Mouse (Mus musculus): ENCODE measurements around the gene Tmod4. TPM values are rescaled to one million over a fixed set of nuclear protein-coding genes. Genes with fewer than 3 reads are reported as not detected.

Gene Tmod4
- total and polyA plus RNA-seq, 3 experiments = 0.47 to 0.81 TPM; not detected in 1

- in situ Hi-C loops (cut with MboI; ENCODE audit: low pct_ligation_motif_present, low pct_unique_long_range_greater_than_20kb, low sequenced_read_pairs) = no loop called here
Observed at GRCm38 (mm10) chr3:95135023-95135422, 10.7 kb downstream of the Tmod4 start.

DNA sequence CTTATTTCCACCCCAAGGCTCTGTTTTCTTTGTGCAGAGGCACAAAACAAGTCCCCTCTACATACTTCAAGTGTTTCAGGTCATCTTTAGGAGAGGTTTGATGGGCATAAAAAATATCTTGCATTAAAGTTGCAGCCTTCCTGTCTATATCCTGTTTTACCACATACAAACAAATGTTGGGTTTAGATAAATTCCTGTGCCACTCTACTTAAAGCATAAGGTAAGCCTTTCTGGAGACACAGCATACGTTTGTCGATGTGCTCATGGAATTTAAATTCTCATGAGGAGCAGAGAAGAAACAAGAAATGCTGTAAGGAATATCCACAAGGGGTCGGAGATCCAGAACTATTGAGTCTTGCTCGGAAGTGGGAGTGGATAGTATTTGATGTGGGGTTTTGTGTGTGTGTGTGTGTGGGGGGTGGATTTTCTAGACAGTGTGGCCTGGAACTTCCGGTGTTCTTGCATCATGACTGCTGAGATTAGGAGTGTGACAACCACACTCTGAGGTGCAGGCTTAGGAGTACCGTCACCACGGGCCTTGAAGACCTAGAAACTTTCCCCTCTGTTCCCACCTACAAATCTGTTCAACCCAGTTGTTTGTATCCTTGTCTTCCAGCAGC, 11.3 kb downstream of the Tmod4 start:
- H3K27ac ChIP-seq (ENCODE audit: insufficient read depth, low read depth) = peak overlapping the region; percentile 65
- peaks cover 16% of the 10 kb centered on the region for H3K79me2 ChIP-seq (replicated peaks; ENCODE audit: control insufficient read depth, extremely low read depth, insufficient read depth, poor library complexity, severe bottlenecking)
- peak overlapping the region; percentile 50 to 64 (median 54) for H3K4me3 ChIP-seq (replicated peaks in 1 of 3; ENCODE audit: low read depth in 2 of 3, low read length in 2 of 3, poor library complexity in 1 of 3)
- H3K4me1 ChIP-seq (ENCODE audit: control insufficient read depth in 1 of 2, insufficient read depth in 2 of 2) = peaks cover 18 to 37% of the 10 kb centered on the region in 2 experiments
- in situ Hi-C loops (cut with MboI; ENCODE audit: low pct_ligation_motif_present, low pct_unique_long_range_greater_than_20kb, low sequenced_read_pairs) = no loop called here
- H3K27me3 ChIP-seq (replicated peaks) = no peaks in the 10 kb centered on the region
- peaks cover 3% of the 10 kb centered on the region for H3K9me3 ChIP-seq (replicated peaks; ENCODE audit: low read length)
- peak; percentile 77 for DNase-seq (ENCODE audit: extremely low read depth)
- peak overlapping the region; percentile 81 for H3K9ac ChIP-seq (ENCODE audit: insufficient read depth, low read depth)
- peaks cover 22 to 37% of the 10 kb centered on the region in 2 experiments for H3K36me3 ChIP-seq (replicated peaks in 1 of 2; ENCODE audit: control insufficient read depth in 1 of 2, insufficient read depth in 1 of 2, low read length in 1 of 2)
- H3K4me2 ChIP-seq (ENCODE audit: insufficient read depth, low read depth, poor library complexity, severe bottlenecking) = peak overlapping the region; percentile 97
- dilution Hi-C loops (cut with MboI; ENCODE audit: extremely low pct_ligation_motif_present, extremely low pct_unique_long_range_greater_than_20kb, low sequenced_read_pairs) = no loop called here
- TF ChIP-seq MXI1 (IDR thresholded peaks at IDR 0.05; ENCODE audit: low read depth, low read length) (no peak; the same call in 1 of the 2 replicates), SMC3 (IDR thresholded peaks at IDR 0.05; ENCODE audit: low read depth, low read length) (no peak), POLR2A (IDR thresholded peaks at IDR 0.05; ENCODE audit: low read depth, low read length) (peak; percentile 56), KAT2A (IDR thresholded peaks at IDR 0.05; ENCODE audit: insufficient replicate concordance, low read length) (0 out of 2 replicates have a peak, but pooled peaks have one; percentile 52), CHD1 (IDR thresholded peaks at IDR 0.05; ENCODE audit: low read depth, low read length) (no peak; the same call in 1 of the 2 replicates), JUND (conservative IDR thresholded peaks at IDR 0.05; ENCODE audit: low read depth, low read length) (no peak), BHLHE40 (IDR thresholded peaks at IDR 0.05; ENCODE audit: low read depth, low read length) (peak; percentile 58; the same call in 1 of the 2 replicates), HCFC1 (IDR thresholded peaks at IDR 0.05; ENCODE audit: low read depth, low read length) (peak; percentile 64; the same call in 1 of the 2 replicates), USF1 (IDR thresholded peaks at IDR 0.05; ENCODE audit: low read depth, low read length) (no peak), GABPA (IDR thresholded peaks at IDR 0.05; ENCODE audit: insufficient replicate concordance, low read depth, low read length) (no peak), MAFK (IDR thresholded peaks at IDR 0.05; ENCODE audit: insufficient replicate concordance, low read length) (no peak), ZNF384 (IDR thresholded peaks at IDR 0.05; ENCODE audit: low read depth, low read length) (0 out of 2 replicates have a peak, but pooled peaks have one; percentile 7), MAX (IDR thresholded peaks at IDR 0.05; ENCODE audit: low read length) (peak; percentile 83), ETS1 (conservative IDR thresholded peaks at IDR 0.05; ENCODE audit: low read depth, low read length) (peak; percentile 50), E2F4 (IDR thresholded peaks at IDR 0.05; ENCODE audit: insufficient replicate concordance, low read depth, low read length) (0 out of 2 replicates have a peak, but pooled peaks have one; percentile 24), USF2 (conservative IDR thresholded peaks at IDR 0.05; ENCODE audit: low read depth, low read length) (no peak), NELFE (IDR thresholded peaks at IDR 0.05; ENCODE audit: low read depth, low read length) (peak; percentile 62), ELF1 (IDR thresholded peaks at IDR 0.05; ENCODE audit: low read depth, low read length) (peak; percentile 78), NRF1 (IDR thresholded peaks at IDR 0.05; ENCODE audit: low read depth, low read length) (0 out of 2 replicates have a peak, but pooled peaks have one; percentile 22), UBTF (IDR thresholded peaks at IDR 0.05; ENCODE audit: low read depth, low read length) (no peak), ZKSCAN1 (IDR thresholded peaks at IDR 0.05; ENCODE audit: borderline replicate concordance, low read depth, low read length) (no peak), IRF4 (IDR thresholded peaks at IDR 0.05; ENCODE audit: low read depth, low read length) (peak; percentile 63), RCOR1 (conservative IDR thresholded peaks at IDR 0.05; ENCODE audit: low read depth, low read length) (no peak), MEF2A (IDR thresholded peaks at IDR 0.05; ENCODE audit: borderline replicate concordance, low read depth, low read length) (0 out of 2 replicates have a peak, but pooled peaks have one; percentile 49), MAZ (IDR thresholded peaks at IDR 0.05; ENCODE audit: low read depth, low read length) (peak; percentile 72; the same call in 1 of the 2 replicates), PAX5 (IDR thresholded peaks at IDR 0.05; ENCODE audit: low read length) (no peak), POLR2AphosphoS2 (IDR thresholded peaks at IDR 0.05; ENCODE audit: low read depth, low read length) (peak; percentile 34; the same call in 1 of the 2 replicates), TCF12 (IDR thresholded peaks at IDR 0.05; ENCODE audit: low read depth, low read length) (peak; percentile 65), TBP (conservative IDR thresholded peaks at IDR 0.05; ENCODE audit: low read depth, low read length) (peak; percentile 77; the same call in 1 of the 2 replicates)

More at GRCm38 (mm10) chr3:95135023-95135422, 10.7 kb downstream of the Tmod4 start:
- Histone ChIP-seq H3K36me3 (replicated peaks in 1 of 2; ENCODE audit: control insufficient read depth in 1 of 2, insufficient read depth in 1 of 2, low read length in 1 of 2) (peaks cover 17 to 37% of the 10 kb centered on the region in 2 experiments), H3K4me1 (ENCODE audit: control insufficient read depth in 1 of 2, insufficient read depth in 2 of 2) (peaks cover 13 to 32% of the 10 kb centered on the region in 2 experiments), H3K4me3 (replicated peaks in 1 of 3; ENCODE audit: low read depth in 2 of 3, low read length in 2 of 3, poor library complexity in 1 of 3) (peak overlapping the region; percentile 50 to 64 (median 54)), H3K79me2 (replicated peaks; ENCODE audit: control insufficient read depth, extremely low read depth, insufficient read depth, poor library complexity, severe bottlenecking) (peaks cover 14% of the 10 kb centered on the region), H3K9ac (ENCODE audit: insufficient read depth, low read depth) (peak overlapping the region; percentile 81), H3K4me2 (ENCODE audit: insufficient read depth, low read depth, poor library complexity, severe bottlenecking) (peak overlapping the region; percentile 97), H3K9me3 (replicated peaks; ENCODE audit: low read length) (peaks cover 3% of the 10 kb centered on the region), H3K27ac (ENCODE audit: insufficient read depth, low read depth) (peak overlapping the region; percentile 52; the same call in 1 of the 2 replicates), H3K27me3 (replicated peaks) (no peaks in the 10 kb centered on the region)
- DNase-seq (ENCODE audit: extremely low read depth) = peak; percentile 77
- no peak for TF ChIP-seq ETS1 (conservative IDR thresholded peaks at IDR 0.05; ENCODE audit: low read depth, low read length)
- no peak for TF ChIP-seq TBP (conservative IDR thresholded peaks at IDR 0.05; ENCODE audit: low read depth, low read length)
- no peak; the same call in 1 of the 2 replicates for TF ChIP-seq MXI1 (IDR thresholded peaks at IDR 0.05; ENCODE audit: low read depth, low read length)
- peak; percentile 50; the same call in 1 of the 2 replicates for TF ChIP-seq CHD2 (IDR thresholded peaks at IDR 0.05; ENCODE audit: low read length)
- dilution Hi-C loops (cut with MboI; ENCODE audit: extremely low pct_ligation_motif_present, extremely low pct_unique_long_range_greater_than_20kb, low sequenced_read_pairs) = no loop called here
